Mouse (Mus musculus) heart, adult 2 months (tissue): Measurements from ENCODE around the gene Srms.

Experiments used
- CTCF ChIP-seq: fragments of 200-600 bp; IDR thresholded peaks from 2 replicates; pipeline ENCODE4 v1.8.1; 2022; ENCODE audit warnings: antibody characterized with exemption, mild to moderate bottlenecking, moderate library complexity
- EP300 ChIP-seq: fragments of 200-500 bp; IDR thresholded peaks from 2 replicates; pipeline ENCODE4 v1.6.1; 2011; ENCODE audit warnings: low read depth, low read length, control low read depth; ENCODE audit not compliant: insufficient read depth
- POLR2A ChIP-seq: fragments of 200-500 bp; IDR thresholded peaks from 2 replicates; pipeline ENCODE4 v1.6.1; 2011; ENCODE audit warnings: mild to moderate bottlenecking, low read depth, low read length, control low read depth; ENCODE audit not compliant: insufficient read depth

DNA sequence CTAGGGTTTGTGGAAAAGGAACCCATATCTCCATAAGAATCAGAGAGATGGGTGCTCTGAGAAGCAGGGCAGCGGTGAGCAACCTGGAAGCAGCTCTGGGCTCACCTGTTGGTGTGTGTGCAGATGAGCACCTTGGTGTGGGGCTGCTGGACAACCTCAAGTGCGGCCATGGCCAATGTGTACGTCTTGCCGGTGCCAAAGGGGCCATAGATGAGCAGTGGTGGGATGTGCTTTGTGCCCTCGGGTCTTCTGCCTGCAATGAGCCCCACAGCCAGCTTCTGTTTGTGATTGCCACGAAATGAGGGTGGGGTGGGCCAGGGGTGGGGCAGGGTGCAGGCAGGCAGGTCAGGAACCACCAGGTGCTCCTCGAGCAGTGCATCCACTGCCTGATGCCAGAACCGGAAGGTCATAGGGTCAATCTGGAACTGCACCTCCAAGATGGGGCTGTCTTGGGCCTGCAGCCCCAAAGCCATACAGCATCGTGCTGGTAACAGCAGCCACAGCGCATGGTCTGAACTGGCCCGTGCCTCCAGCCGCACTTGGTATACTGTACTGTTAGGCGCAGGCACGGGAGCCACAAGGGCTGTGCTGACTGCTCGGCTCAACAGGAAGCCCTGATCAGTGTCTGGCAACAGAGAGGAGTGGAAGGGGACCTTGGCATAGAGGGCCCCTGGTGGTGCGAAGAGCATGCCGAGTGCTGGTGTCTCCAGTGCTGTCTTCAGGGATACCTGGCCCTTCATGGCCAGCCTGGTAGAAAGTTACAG, 24.4 kb upstream of the Srms start:
- no peak for TF ChIP-seq CTCF
- TF ChIP-seq POLR2A, result no peak
- no peak for TF ChIP-seq EP300
